Mouse (Mus musculus): ENCODE measurements around the gene Tmem171. TPM values are rescaled to one million over a fixed set of nuclear protein-coding genes. Genes with fewer than 3 reads are reported as not detected.

Gene Tmem171
- polyA plus RNA-seq, 1 experiment from 2014 or later, result not detected

- ATAC-seq (ENCODE audit: low FRiP score, low TSS enrichment) (no peak), DNase-seq (no peak)
- Histone ChIP-seq H3K4me2 (ENCODE audit: low read length) (no peak overlapping the region), H3K4me1 (ENCODE audit: control insufficient read depth, insufficient read depth, low read length) (no peaks in the 10 kb centered on the region), H3K9me3 (ENCODE audit: control insufficient read depth, low read length) (no peaks in the 10 kb centered on the region), H3K36me3 (ENCODE audit: control insufficient read depth, insufficient read depth, low read length) (0 out of 2 replicates have a peak, but pooled peaks cover 4% of the 10 kb centered on the region), H3K27me3 (ENCODE audit: control insufficient read depth, insufficient read depth, low read length) (no peaks in the 10 kb centered on the region), H3K27ac (replicated peaks; ENCODE audit: low read depth, low read length) (no peak overlapping the region), H3K9ac (replicated peaks; ENCODE audit: low read length) (no peak overlapping the region), H3K4me3 (replicated peaks; ENCODE audit: low read depth, low read length) (no peak overlapping the region)
- WGBS, result 88% methylated on average over 8 of the region's 8 CpGs
These were observed 21.5 kb upstream of the Tmem171 start for GRCm38 (mm10) chr13:98716176-98716575.

- H3K9me3 ChIP-seq (ENCODE audit: control insufficient read depth, low read length), result no peaks in the 10 kb centered on the region
- H3K36me3 ChIP-seq (ENCODE audit: control insufficient read depth, insufficient read depth, low read length), result 0 out of 2 replicates have a peak, but pooled peaks cover 3% of the 10 kb centered on the region
- 88% methylated on average over 6 of the region's 6 CpGs for WGBS
- H3K4me1 ChIP-seq (ENCODE audit: control insufficient read depth, insufficient read depth, low read length), result no peaks in the 10 kb centered on the region
- H3K9ac ChIP-seq (replicated peaks; ENCODE audit: low read length), result no peak overlapping the region
- no peak overlapping the region for H3K4me3 ChIP-seq (replicated peaks; ENCODE audit: low read depth, low read length)
- no peak for DNase-seq
- H3K4me2 ChIP-seq (ENCODE audit: low read length), result no peak overlapping the region
- H3K27ac ChIP-seq (replicated peaks; ENCODE audit: low read depth, low read length), result no peak overlapping the region
- ATAC-seq (ENCODE audit: low FRiP score, low TSS enrichment), result no peak
- H3K27me3 ChIP-seq (ENCODE audit: control insufficient read depth, insufficient read depth, low read length), result no peaks in the 10 kb centered on the region
These were observed 20.9 kb upstream of the Tmem171 start for GRCm38 (mm10) chr13:98715443-98715990.

- Histone ChIP-seq H3K4me1 (ENCODE audit: control insufficient read depth, insufficient read depth, low read length) (no peaks in the 10 kb centered on the region), H3K36me3 (ENCODE audit: control insufficient read depth, insufficient read depth, low read length) (0 out of 2 replicates have a peak, but pooled peaks cover 3% of the 10 kb centered on the region), H3K9me3 (ENCODE audit: control insufficient read depth, low read length) (no peaks in the 10 kb centered on the region), H3K9ac (replicated peaks; ENCODE audit: low read length) (no peak overlapping the region), H3K4me3 (replicated peaks; ENCODE audit: low read depth, low read length) (no peak overlapping the region), H3K27me3 (ENCODE audit: control insufficient read depth, insufficient read depth, low read length) (no peaks in the 10 kb centered on the region), H3K27ac (replicated peaks; ENCODE audit: low read depth, low read length) (no peak overlapping the region), H3K4me2 (ENCODE audit: low read length) (no peak overlapping the region)
- ATAC-seq (ENCODE audit: low FRiP score, low TSS enrichment) (no peak), DNase-seq (no peak)
- 91% methylated on average over 1 of the region's 1 CpGs for WGBS
These were observed 16.0 kb upstream of the Tmem171 start for GRCm38 (mm10) chr13:98710655-98711054.

DNA sequence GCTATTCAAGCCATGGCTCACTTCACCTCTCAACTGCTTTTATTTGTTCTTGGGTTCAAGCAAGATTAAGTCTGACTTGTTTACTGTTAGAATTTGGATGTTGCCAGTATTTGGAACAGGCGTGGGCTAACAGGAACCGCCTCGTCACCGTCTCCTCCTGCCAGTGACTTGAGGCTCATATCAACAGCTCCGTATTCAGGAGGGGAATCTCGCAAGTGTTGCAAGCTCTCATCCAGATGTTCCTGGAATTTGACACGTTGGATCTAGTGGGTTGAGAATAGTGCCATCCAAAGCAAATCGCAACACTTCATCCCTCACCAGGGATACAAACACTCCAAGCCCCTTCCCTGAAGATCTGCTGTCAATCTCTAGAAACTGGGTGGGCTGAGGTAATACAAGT, 15.6 kb upstream of the Tmem171 start:
- Histone ChIP-seq H3K9me3 (ENCODE audit: control insufficient read depth, low read length) (no peaks in the 10 kb centered on the region), H3K4me3 (replicated peaks; ENCODE audit: low read depth, low read length) (no peak overlapping the region), H3K27ac (replicated peaks; ENCODE audit: low read depth, low read length) (no peak overlapping the region), H3K36me3 (ENCODE audit: control insufficient read depth, insufficient read depth, low read length) (0 out of 2 replicates have a peak, but pooled peaks cover 3% of the 10 kb centered on the region), H3K4me1 (ENCODE audit: control insufficient read depth, insufficient read depth, low read length) (no peaks in the 10 kb centered on the region), H3K4me2 (ENCODE audit: low read length) (no peak overlapping the region), H3K9ac (replicated peaks; ENCODE audit: low read length) (no peak overlapping the region), H3K27me3 (ENCODE audit: control insufficient read depth, insufficient read depth, low read length) (no peaks in the 10 kb centered on the region)
- ATAC-seq (ENCODE audit: low FRiP score, low TSS enrichment) (no peak), DNase-seq (no peak)
- 82% methylated on average over 8 of the region's 8 CpGs for WGBS

DNA sequence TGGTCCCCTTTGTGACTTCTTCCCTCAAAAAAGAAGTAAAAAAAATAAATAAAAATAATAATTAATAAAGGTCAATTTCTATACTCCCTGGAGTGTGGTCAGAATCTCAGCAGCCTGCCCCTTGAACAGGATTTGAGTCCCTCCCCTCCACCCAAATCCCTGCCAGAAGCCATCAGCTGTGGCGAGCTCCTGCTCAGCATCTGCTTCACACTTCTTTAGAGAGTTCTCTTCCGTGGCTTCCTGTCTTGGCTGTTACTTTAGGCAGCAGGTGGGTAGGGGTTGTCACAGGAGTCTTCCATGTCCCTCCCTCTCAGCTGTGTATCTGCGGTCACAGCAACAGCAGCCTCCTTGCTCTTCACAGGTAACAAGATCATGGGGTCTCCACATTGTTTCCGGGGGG, 10.9 kb upstream of the Tmem171 start:
- ATAC-seq (ENCODE audit: low FRiP score, low TSS enrichment) (no peak), DNase-seq (no peak)
- no peak overlapping the region for H3K27ac ChIP-seq (replicated peaks; ENCODE audit: low read depth, low read length)
- H3K36me3 ChIP-seq (ENCODE audit: control insufficient read depth, insufficient read depth, low read length), result no peaks in the 10 kb centered on the region
- H3K27me3 ChIP-seq (ENCODE audit: control insufficient read depth, insufficient read depth, low read length), result no peaks in the 10 kb centered on the region
- H3K9me3 ChIP-seq (ENCODE audit: control insufficient read depth, low read length), result no peaks in the 10 kb centered on the region
- 76% methylated on average over 4 of the region's 4 CpGs for WGBS
- H3K4me3 ChIP-seq (replicated peaks; ENCODE audit: low read depth, low read length), result no peak overlapping the region
- no peaks in the 10 kb centered on the region for H3K4me1 ChIP-seq (ENCODE audit: control insufficient read depth, insufficient read depth, low read length)
- H3K9ac ChIP-seq (replicated peaks; ENCODE audit: low read length), result no peak overlapping the region
- no peak overlapping the region for H3K4me2 ChIP-seq (ENCODE audit: low read length)

DNA sequence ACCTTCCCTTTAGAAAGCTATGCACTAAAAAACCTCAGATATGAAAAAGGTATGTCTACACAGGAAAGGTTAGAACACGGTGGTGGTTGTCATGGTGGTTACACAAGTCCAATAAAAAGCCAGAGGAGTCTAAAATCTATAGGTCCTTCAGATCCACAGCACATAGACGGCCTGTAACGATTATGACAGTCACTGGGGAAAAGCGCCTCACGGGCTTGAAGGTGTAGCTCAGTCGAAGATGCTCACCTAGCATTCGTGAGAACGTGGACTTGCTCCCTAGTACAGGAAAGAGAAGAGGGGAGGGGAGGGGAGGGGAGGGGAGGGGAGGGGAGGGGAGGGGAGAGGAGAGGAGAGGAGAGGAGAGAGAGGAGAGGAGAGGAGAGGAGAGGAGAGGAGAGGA, 9.2 kb upstream of the Tmem171 start:
- no peak overlapping the region for H3K9ac ChIP-seq (replicated peaks; ENCODE audit: low read length)
- H3K9me3 ChIP-seq (ENCODE audit: control insufficient read depth, low read length), result no peaks in the 10 kb centered on the region
- WGBS, result 87% methylated on average over 8 of the region's 8 CpGs
- H3K27ac ChIP-seq (replicated peaks; ENCODE audit: low read depth, low read length), result no peak overlapping the region
- H3K36me3 ChIP-seq (ENCODE audit: control insufficient read depth, insufficient read depth, low read length), result no peaks in the 10 kb centered on the region
- no peaks in the 10 kb centered on the region for H3K4me1 ChIP-seq (ENCODE audit: control insufficient read depth, insufficient read depth, low read length)
- no peak overlapping the region for H3K4me2 ChIP-seq (ENCODE audit: low read length)
- no peak overlapping the region for H3K4me3 ChIP-seq (replicated peaks; ENCODE audit: low read depth, low read length)
- DNase-seq (no peak), ATAC-seq (ENCODE audit: low FRiP score, low TSS enrichment) (no peak)
- no peaks in the 10 kb centered on the region for H3K27me3 ChIP-seq (ENCODE audit: control insufficient read depth, insufficient read depth, low read length)

DNA sequence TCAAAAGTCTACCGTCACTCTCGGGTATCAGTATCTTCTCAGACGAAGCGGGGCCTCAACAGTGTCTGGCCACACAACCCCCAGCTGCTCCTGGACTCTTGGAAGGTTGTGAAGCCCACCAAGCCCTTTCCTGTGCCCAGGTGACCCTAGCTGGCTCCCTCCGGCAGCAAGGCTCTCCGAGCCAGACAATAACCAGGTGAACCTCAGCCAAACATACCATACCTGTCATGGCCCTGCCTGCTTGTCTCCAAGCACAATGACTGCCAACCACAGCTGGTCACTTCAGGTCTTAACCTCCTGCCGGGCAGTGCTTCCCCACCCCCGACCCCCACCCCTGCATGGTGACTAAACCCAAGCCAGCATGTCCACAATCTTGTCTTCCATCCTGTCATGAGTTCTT, 7.7 kb upstream of the Tmem171 start:
- H3K4me3 ChIP-seq (replicated peaks; ENCODE audit: low read depth, low read length), result no peak overlapping the region
- no peaks in the 10 kb centered on the region for H3K9me3 ChIP-seq (ENCODE audit: control insufficient read depth, low read length)
- H3K4me1 ChIP-seq (ENCODE audit: control insufficient read depth, insufficient read depth, low read length), result no peaks in the 10 kb centered on the region
- H3K27ac ChIP-seq (replicated peaks; ENCODE audit: low read depth, low read length), result no peak overlapping the region
- H3K36me3 ChIP-seq (ENCODE audit: control insufficient read depth, insufficient read depth, low read length), result no peaks in the 10 kb centered on the region
- H3K9ac ChIP-seq (replicated peaks; ENCODE audit: low read length), result no peak overlapping the region
- ATAC-seq (ENCODE audit: low FRiP score, low TSS enrichment) (no peak), DNase-seq (no peak)
- H3K27me3 ChIP-seq (ENCODE audit: control insufficient read depth, insufficient read depth, low read length), result no peaks in the 10 kb centered on the region
- H3K4me2 ChIP-seq (ENCODE audit: low read length), result no peak overlapping the region
- 88% methylated on average over 8 of the region's 8 CpGs for WGBS

DNA sequence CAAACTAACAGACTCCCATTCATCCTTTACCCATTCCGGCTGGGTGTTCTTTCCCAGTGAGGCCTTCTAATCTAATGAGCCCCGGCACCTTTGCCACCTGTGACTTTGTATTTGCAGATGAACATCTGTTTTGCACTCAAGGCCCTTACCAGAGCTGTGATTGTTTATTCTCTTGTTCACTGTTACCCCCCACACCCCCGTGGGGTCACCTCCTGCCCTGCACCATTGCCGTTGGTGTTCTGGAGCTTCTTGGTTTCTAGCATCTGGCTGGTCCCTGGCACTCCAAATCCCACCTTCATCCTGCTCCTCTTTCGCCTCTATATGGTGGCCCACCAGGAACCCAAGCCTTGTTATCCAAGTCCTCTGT, 6.7 kb upstream of the Tmem171 start:
- Histone ChIP-seq H3K4me3 (replicated peaks; ENCODE audit: low read depth, low read length) (no peak overlapping the region), H3K27ac (replicated peaks; ENCODE audit: low read depth, low read length) (no peak overlapping the region), H3K9me3 (ENCODE audit: control insufficient read depth, low read length) (no peaks in the 10 kb centered on the region), H3K9ac (replicated peaks; ENCODE audit: low read length) (no peak overlapping the region), H3K4me1 (ENCODE audit: control insufficient read depth, insufficient read depth, low read length) (no peaks in the 10 kb centered on the region), H3K36me3 (ENCODE audit: control insufficient read depth, insufficient read depth, low read length) (no peaks in the 10 kb centered on the region), H3K4me2 (ENCODE audit: low read length) (no peak overlapping the region), H3K27me3 (ENCODE audit: control insufficient read depth, insufficient read depth, low read length) (no peaks in the 10 kb centered on the region)
- WGBS, result 86% methylated on average over 5 of the region's 5 CpGs
- ATAC-seq (ENCODE audit: low FRiP score, low TSS enrichment) (no peak), DNase-seq (no peak)

- no peak overlapping the region for H3K4me3 ChIP-seq (replicated peaks; ENCODE audit: low read depth, low read length)
These were observed 6.2 kb upstream of the Tmem171 start for GRCm38 (mm10) chr13:98700661-98701308.

More at GRCm38 (mm10) chr13:98700661-98701308, 6.2 kb upstream of the Tmem171 start:
- Histone ChIP-seq H3K27ac (replicated peaks; ENCODE audit: low read depth, low read length) (no peak overlapping the region), H3K4me2 (ENCODE audit: low read length) (no peak overlapping the region), H3K36me3 (ENCODE audit: control insufficient read depth, insufficient read depth, low read length) (no peaks in the 10 kb centered on the region), H3K9ac (replicated peaks; ENCODE audit: low read length) (no peak overlapping the region), H3K9me3 (ENCODE audit: control insufficient read depth, low read length) (no peaks in the 10 kb centered on the region), H3K4me1 (ENCODE audit: control insufficient read depth, insufficient read depth, low read length) (no peaks in the 10 kb centered on the region), H3K27me3 (ENCODE audit: control insufficient read depth, insufficient read depth, low read length) (no peaks in the 10 kb centered on the region; the same call in 1 of the 2 replicates)
- ATAC-seq (ENCODE audit: low FRiP score, low TSS enrichment) (no peak), DNase-seq (no peak)
- 68% methylated on average over 10 of the region's 10 CpGs for WGBS
